Mouse (Mus musculus): Measurements from ENCODE around the gene Rala. TPM values are rescaled to one million over a fixed set of nuclear protein-coding genes. Genes with fewer than 3 reads are reported as not detected.
A peak's percentile ranks its signal among the peaks of the same experiment; 100 is the strongest.

The Rala gene
- polyA plus RNA-seq, 3 experiments from 2014 or later: 3.5 to 6.8 (median 4.0) TPM

- ATAC-seq: no peak
These were observed 65.0 kb downstream of the Rala start for GRCm38 (mm10) chr13:17879061-17879460.

- ATAC-seq: no peak
These were observed 77.3 kb downstream of the Rala start for GRCm38 (mm10) chr13:17866741-17867140.

GRCm38 (mm10) chr13:17860536-17860935 is 83.5 kb downstream of the Rala start:
- no peak for ATAC-seq

- no peak for ATAC-seq
These were observed 84.5 kb downstream of the Rala start for GRCm38 (mm10) chr13:17859365-17860033.

GRCm38 (mm10) chr13:17857046-17857445 is 87.0 kb downstream of the Rala start:
- no peak for ATAC-seq

- no peak for ATAC-seq
These were observed 88.4 kb downstream of the Rala start for GRCm38 (mm10) chr13:17855492-17856138.

- no peak for ATAC-seq
These were observed 89.3 kb downstream of the Rala start for GRCm38 (mm10) chr13:17854755-17855154.

GRCm38 (mm10) chr13:17843336-17843735 is 100.7 kb downstream of the Rala start:
- ATAC-seq: no peak

- no peak for ATAC-seq
These were observed 101.3 kb downstream of the Rala start for GRCm38 (mm10) chr13:17842756-17843155.

GRCm38 (mm10) chr13:17839137-17839536 is 104.9 kb downstream of the Rala start:
- ATAC-seq: no peak

GRCm38 (mm10) chr13:17838484-17838851 is 105.6 kb downstream of the Rala start:
- peak; percentile 56 for ATAC-seq

- no peak for ATAC-seq
These were observed 106.2 kb downstream of the Rala start for GRCm38 (mm10) chr13:17837610-17838483.

- no peak for ATAC-seq
These were observed 107.2 kb downstream of the Rala start for GRCm38 (mm10) chr13:17836808-17837207.

GRCm38 (mm10) chr13:17832940-17833339 is 111.1 kb downstream of the Rala start:
- no peak for ATAC-seq

Other genes starting within 250 kb of the Rala start
- gene Mplkip, start 249.0 kb downstream of the Rala start, polyA plus RNA-seq (2017; shearing (Covaris generic)): 10 to 100 TPM; 11.2 to 16.1 (median 14.5) TPM
- gene Sugct, start 248.7 kb downstream of the Rala start, polyA plus RNA-seq (2017; shearing (Covaris generic)): 1 to 10 TPM in 1 of 3 experiments, under 1 TPM in 2; 0.25 to 2.4 (median 0.36) TPM
- 10 to 100 TPM; 18.0 to 24.4 (median 23.2) TPM for gene Cdk13, start 139.1 kb downstream of the Rala start, polyA plus RNA-seq (2017; shearing (Covaris generic))
- 10 to 100 TPM in 2 of 3 experiments, 1 to 10 TPM in 1; 9.3 to 19.3 (median 17.2) TPM for gene Yae1d1, start 49.1 kb upstream of the Rala start, polyA plus RNA-seq (2017; shearing (Covaris generic))

Measured in inflammation-experienced regulatory T-cells, adult 6 months (primary cell).